Mouse (Mus musculus) stomach, postnatal 0 days (tissue): ENCODE data around the gene 1700020N01Rik.

Source experiments
- CTCF ChIP-seq: IDR thresholded peaks from 2 replicates; pipeline ENCODE4 v1.5.1; 2016; ENCODE audit warnings: antibody characterized with exemption, low read depth, mild to moderate bottlenecking, moderate library complexity
- EP300 ChIP-seq: optimal IDR thresholded peaks from 2 replicates; pipeline ENCODE3; 2016; ENCODE audit warnings: antibody characterized with exemption

DNA sequence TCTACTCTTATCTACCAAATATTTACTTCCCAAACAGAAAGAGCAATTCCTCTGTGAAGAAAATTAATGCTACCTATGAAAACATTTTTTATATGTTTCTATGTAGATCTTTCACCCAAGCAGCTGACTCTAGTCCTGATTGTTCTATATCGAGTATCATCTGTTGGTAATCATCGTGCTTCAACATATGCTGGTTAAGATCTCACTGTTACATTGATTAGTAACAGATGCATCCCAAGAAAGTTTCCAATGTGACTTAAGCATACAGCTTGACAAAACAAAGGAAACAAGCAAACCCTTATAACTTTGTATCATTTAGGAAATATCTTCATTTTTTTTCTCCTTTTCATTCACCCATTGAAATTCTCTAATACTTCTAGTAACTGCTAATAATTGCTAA, 5.9 kb upstream of the 1700020N01Rik start:
- no peak for TF ChIP-seq CTCF
- no peak for TF ChIP-seq EP300
